Mouse (Mus musculus): ENCODE measurements at regions not wholly inside any gene's neighbourhood (a gene's known extent, or its start where the extent isn't known, plus 50 kb on each side); places are given as distances from the start of the nearest gene placed in this dataset.
A peak's percentile ranks its signal among the peaks of the same experiment; 100 is the strongest.

- DNase-seq (ENCODE audit: low spot score), result no peak
Observed at GRCm38 (mm10) chr9:25024486-25024885, 64.7 kb upstream of the Gm10181 start.

DNA sequence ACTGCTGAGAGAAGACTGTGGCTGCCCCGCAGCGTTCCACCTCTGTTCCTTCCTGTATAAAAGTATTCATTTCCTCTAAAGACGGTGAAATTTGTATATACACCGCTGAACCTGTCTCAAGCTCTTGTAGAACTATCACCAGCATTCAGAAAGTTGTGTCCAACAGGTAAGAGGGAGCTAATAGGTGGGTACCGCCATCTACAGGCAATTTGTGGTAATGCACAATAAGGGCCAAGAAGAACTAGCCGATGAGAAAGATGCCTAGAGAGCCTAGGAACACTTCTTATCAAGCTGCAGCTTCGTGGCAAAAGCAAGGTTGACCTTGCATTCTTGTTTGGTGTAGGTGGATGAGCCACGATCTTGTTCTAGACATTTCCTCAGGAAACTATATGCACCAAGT is 61.6 kb upstream of the Gm10181 start:
- no peak overlapping the region for H3K27ac ChIP-seq (ENCODE audit: low read depth)
- H3K4me1 ChIP-seq (ENCODE audit: control insufficient read depth, insufficient read depth), result peaks cover 5% of the 10 kb centered on the region; the same call in 1 of the 2 replicates
- H3K36me3 ChIP-seq (replicated peaks; ENCODE audit: control insufficient read depth, insufficient read depth, low read length), result no peaks in the 10 kb centered on the region
- H3K4me3 ChIP-seq (ENCODE audit: low read depth, low read length), result no peak overlapping the region
- H3K4me2 ChIP-seq (ENCODE audit: low read depth, low read length), result no peak overlapping the region
- H3K9ac ChIP-seq (replicated peaks; ENCODE audit: low read depth, low read length), result no peak overlapping the region
- no peaks in the 10 kb centered on the region for H3K27me3 ChIP-seq (ENCODE audit: control insufficient read depth, insufficient read depth, low read length)
- peak; percentile 72 for DNase-seq (ENCODE audit: low spot score)
- ATAC-seq (ENCODE audit: insufficient read depth, low read depth), result peak; percentile 60
- 4% methylated on average over 8 of the region's 8 CpGs for WGBS
- H3K9me3 ChIP-seq (replicated peaks; ENCODE audit: control insufficient read depth, low read length), result no peaks in the 10 kb centered on the region
- TF ChIP-seq EP300 (IDR thresholded peaks at IDR 0.05; ENCODE audit: low read depth) (no peak), CTCF (IDR thresholded peaks at IDR 0.05; ENCODE audit: low read depth) (peak; percentile 99)

More at GRCm38 (mm10) chr9:25024486-25024885, 64.7 kb upstream of the Gm10181 start:
- Histone ChIP-seq H3K4me1 (ENCODE audit: control insufficient read depth, insufficient read depth) (peaks cover 5% of the 10 kb centered on the region; the same call in 1 of the 2 replicates), H3K36me3 (replicated peaks; ENCODE audit: control insufficient read depth, insufficient read depth, low read length) (no peaks in the 10 kb centered on the region), H3K27ac (ENCODE audit: low read depth) (no peak overlapping the region), H3K27me3 (ENCODE audit: control insufficient read depth, insufficient read depth, low read length) (no peaks in the 10 kb centered on the region), H3K4me2 (ENCODE audit: low read depth, low read length) (no peak overlapping the region), H3K9ac (replicated peaks; ENCODE audit: low read depth, low read length) (no peak overlapping the region), H3K9me3 (replicated peaks; ENCODE audit: control insufficient read depth, low read length) (no peaks in the 10 kb centered on the region), H3K4me3 (ENCODE audit: low read depth, low read length) (no peak overlapping the region)
- ATAC-seq (ENCODE audit: insufficient read depth, low read depth), result no peak
- WGBS, result 87% methylated on average over 4 of the region's 4 CpGs
- TF ChIP-seq CTCF (IDR thresholded peaks at IDR 0.05; ENCODE audit: low read depth) (no peak), EP300 (IDR thresholded peaks at IDR 0.05; ENCODE audit: low read depth) (no peak)

- no peak overlapping the region for H3K4me3 ChIP-seq (ENCODE audit: low read depth, low read length)
- no peak overlapping the region for H3K9ac ChIP-seq (replicated peaks; ENCODE audit: low read depth, low read length)
- H3K9me3 ChIP-seq (replicated peaks; ENCODE audit: control insufficient read depth, low read length), result no peaks in the 10 kb centered on the region
- no peak overlapping the region for H3K27ac ChIP-seq (ENCODE audit: low read depth)
- H3K36me3 ChIP-seq (replicated peaks; ENCODE audit: control insufficient read depth, insufficient read depth, low read length), result no peaks in the 10 kb centered on the region
- no peak overlapping the region for H3K4me2 ChIP-seq (ENCODE audit: low read depth, low read length)
- TF ChIP-seq EP300 (IDR thresholded peaks at IDR 0.05; ENCODE audit: low read depth), result no peak
- no peak for TF ChIP-seq CTCF (IDR thresholded peaks at IDR 0.05; ENCODE audit: low read depth)
- WGBS, result 74% methylated on average over 6 of the region's 6 CpGs
- no peak for DNase-seq (ENCODE audit: low spot score)
- no peak for ATAC-seq (ENCODE audit: insufficient read depth, low read depth)
- H3K27me3 ChIP-seq (ENCODE audit: control insufficient read depth, insufficient read depth, low read length), result no peaks in the 10 kb centered on the region
- H3K4me1 ChIP-seq (ENCODE audit: control insufficient read depth, insufficient read depth), result peaks cover 5% of the 10 kb centered on the region; the same call in 1 of the 2 replicates
Observed at GRCm38 (mm10) chr9:25028305-25028704, 60.9 kb upstream of the Gm10181 start.

DNA sequence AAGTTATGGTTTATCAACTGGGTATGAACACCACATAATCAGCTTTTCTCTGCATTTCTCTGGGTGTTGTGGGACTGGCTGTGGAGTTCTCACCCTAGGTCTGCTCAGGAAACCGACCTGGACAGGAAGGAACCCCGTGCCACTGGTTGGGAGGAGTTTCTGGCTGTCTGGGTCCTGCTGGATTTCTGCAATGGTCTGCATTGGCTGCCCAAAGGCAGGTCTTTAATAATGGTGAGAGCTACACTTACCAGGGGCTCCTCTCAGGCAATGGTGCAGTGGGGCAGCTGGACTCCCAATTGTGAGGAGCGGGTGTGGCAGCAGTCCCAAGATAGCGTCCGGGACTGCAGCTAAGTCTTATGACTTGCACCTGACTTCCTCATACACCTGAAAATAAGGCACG is 57.8 kb upstream of the Gm10181 start:
- TF ChIP-seq EP300 (IDR thresholded peaks at IDR 0.05; ENCODE audit: low read depth), result no peak
- ATAC-seq (ENCODE audit: insufficient read depth, low read depth), result no peak
- H3K36me3 ChIP-seq (replicated peaks; ENCODE audit: control insufficient read depth, insufficient read depth, low read length), result no peaks in the 10 kb centered on the region
- H3K9ac ChIP-seq (replicated peaks; ENCODE audit: low read depth, low read length), result no peak overlapping the region
- 86% methylated on average over 6 of the region's 6 CpGs for WGBS
- no peak overlapping the region for H3K4me2 ChIP-seq (ENCODE audit: low read depth, low read length)
- no peaks in the 10 kb centered on the region for H3K4me1 ChIP-seq (ENCODE audit: control insufficient read depth, insufficient read depth)
- H3K27ac ChIP-seq (ENCODE audit: low read depth), result no peak overlapping the region
- no peaks in the 10 kb centered on the region for H3K27me3 ChIP-seq (ENCODE audit: control insufficient read depth, insufficient read depth, low read length)
- DNase-seq (ENCODE audit: low spot score), result no peak
- H3K9me3 ChIP-seq (replicated peaks; ENCODE audit: control insufficient read depth, low read length), result no peaks in the 10 kb centered on the region
- H3K4me3 ChIP-seq (ENCODE audit: low read depth, low read length), result no peak overlapping the region

Data from heart, postnatal 0 days (tissue).